Mouse (Mus musculus): ENCODE measurements around the gene Bri3. TPM values are rescaled to one million over a fixed set of nuclear protein-coding genes. Genes with fewer than 3 reads are reported as not detected.
"Not testable (repeated sequence)": the region's sequence is repeated elsewhere in the genome, so short reads cannot be mapped to it uniquely, and the experiment has no call there.

Bri3 gene
- total RNA-seq, 2 experiments from 2014 or later = 44.2 to 48.4 TPM

GRCm38 (mm10) chr5:144358592-144358917 lies 114.3 kb downstream of the Bri3 start:
- DNase-seq = no peak

- DNase-seq = no peak
Measured at GRCm38 (mm10) chr5:144359886-144360285, 115.6 kb downstream of the Bri3 start.

- DNase-seq = peak; percentile 37
Measured at GRCm38 (mm10) chr5:144360346-144360745, 116.1 kb downstream of the Bri3 start.

GRCm38 (mm10) chr5:144364680-144365357 lies 120.6 kb downstream of the Bri3 start:
- no peak for DNase-seq

GRCm38 (mm10) chr5:144366551-144366950 lies 122.3 kb downstream of the Bri3 start:
- DNase-seq = not testable (repeated sequence)

GRCm38 (mm10) chr5:144368661-144369205 lies 124.5 kb downstream of the Bri3 start:
- DNase-seq = no peak

GRCm38 (mm10) chr5:144370986-144371385 lies 126.7 kb downstream of the Bri3 start:
- no peak for DNase-seq

- DNase-seq = no peak
Measured at GRCm38 (mm10) chr5:144372177-144372576, 127.9 kb downstream of the Bri3 start.

GRCm38 (mm10) chr5:144372885-144373284 lies 128.6 kb downstream of the Bri3 start:
- DNase-seq = no peak

- no peak for DNase-seq
Measured at GRCm38 (mm10) chr5:144379431-144379830, 135.2 kb downstream of the Bri3 start.

- DNase-seq = no peak
Measured at GRCm38 (mm10) chr5:144380689-144381088, 136.5 kb downstream of the Bri3 start.

GRCm38 (mm10) chr5:144381782-144382181 lies 137.5 kb downstream of the Bri3 start:
- peak; percentile 16 for DNase-seq

GRCm38 (mm10) chr5:144383936-144384335 lies 139.7 kb downstream of the Bri3 start:
- no peak for DNase-seq

GRCm38 (mm10) chr5:144387851-144388250 lies 143.6 kb downstream of the Bri3 start:
- DNase-seq = peak; percentile 41

GRCm38 (mm10) chr5:144394142-144394541 lies 149.9 kb downstream of the Bri3 start:
- DNase-seq = no peak

GRCm38 (mm10) chr5:144397566-144397965 lies 153.3 kb downstream of the Bri3 start:
- DNase-seq = no peak

- DNase-seq = no peak
Measured at GRCm38 (mm10) chr5:144400821-144401220, 156.6 kb downstream of the Bri3 start.

- no peak for DNase-seq
Measured at GRCm38 (mm10) chr5:144406256-144406655, 162.0 kb downstream of the Bri3 start.

- DNase-seq = no peak
Measured at GRCm38 (mm10) chr5:144410666-144411065, 166.4 kb downstream of the Bri3 start.

- no peak for DNase-seq
Measured at GRCm38 (mm10) chr5:144411702-144412101, 167.5 kb downstream of the Bri3 start.

GRCm38 (mm10) chr5:144412781-144413180 lies 168.5 kb downstream of the Bri3 start:
- DNase-seq = no peak

- no peak for DNase-seq
Measured at GRCm38 (mm10) chr5:144418456-144418855, 174.2 kb downstream of the Bri3 start.

- DNase-seq = no peak
Measured at GRCm38 (mm10) chr5:144420001-144420400, 175.8 kb downstream of the Bri3 start.

GRCm38 (mm10) chr5:144426697-144427096 lies 182.5 kb downstream of the Bri3 start:
- DNase-seq = no peak

All from gastrocnemius, postnatal 10 days (tissue).